Mouse (Mus musculus) left cerebral cortex, adult 2 months (tissue): ENCODE measurements around the gene Rab11fip3. TPM values are rescaled to one million over a fixed set of nuclear protein-coding genes. Genes with fewer than 3 reads are reported as not detected.

Experiments
- DNase-seq, 2 experiments: peaks; one replicate each; pipeline ENCODE4 v3.0.0; 2021 to 2022; ENCODE audit warnings: low spot score in 2 of 2, mixed read lengths in 1 of 2; ENCODE audit errors: extremely low spot score in 1 of 2
- H3K27ac ChIP-seq: fragments of 200-600 bp; 2 replicates; pipeline ENCODE4 v1.8.1; 2022
- H3K4me3 ChIP-seq: fragments of 200-600 bp; 2 replicates; pipeline ENCODE4 v1.8.1; 2022
- CTCF ChIP-seq: fragments of 200-600 bp; IDR thresholded peaks from 2 replicates; pipeline ENCODE4 v1.8.1; 2022; ENCODE audit warnings: antibody characterized with exemption, mild to moderate bottlenecking, moderate library complexity
- intact Hi-C: fragments of 180-260 bp; cut with DNase I; formaldehyde crosslinking; loops from one replicate; pipeline ENCODE4 v1.15.1; 2025
- total RNA-seq, 2 experiments: library from RNA; stranded (reverse); gene quantifications; 2 replicates each; pipeline ENCODE4 v1.2.3; 2021

Rab11fip3 gene
- total RNA-seq, 2 experiments from 2014 or later, result 114 to 119 TPM

DNA sequence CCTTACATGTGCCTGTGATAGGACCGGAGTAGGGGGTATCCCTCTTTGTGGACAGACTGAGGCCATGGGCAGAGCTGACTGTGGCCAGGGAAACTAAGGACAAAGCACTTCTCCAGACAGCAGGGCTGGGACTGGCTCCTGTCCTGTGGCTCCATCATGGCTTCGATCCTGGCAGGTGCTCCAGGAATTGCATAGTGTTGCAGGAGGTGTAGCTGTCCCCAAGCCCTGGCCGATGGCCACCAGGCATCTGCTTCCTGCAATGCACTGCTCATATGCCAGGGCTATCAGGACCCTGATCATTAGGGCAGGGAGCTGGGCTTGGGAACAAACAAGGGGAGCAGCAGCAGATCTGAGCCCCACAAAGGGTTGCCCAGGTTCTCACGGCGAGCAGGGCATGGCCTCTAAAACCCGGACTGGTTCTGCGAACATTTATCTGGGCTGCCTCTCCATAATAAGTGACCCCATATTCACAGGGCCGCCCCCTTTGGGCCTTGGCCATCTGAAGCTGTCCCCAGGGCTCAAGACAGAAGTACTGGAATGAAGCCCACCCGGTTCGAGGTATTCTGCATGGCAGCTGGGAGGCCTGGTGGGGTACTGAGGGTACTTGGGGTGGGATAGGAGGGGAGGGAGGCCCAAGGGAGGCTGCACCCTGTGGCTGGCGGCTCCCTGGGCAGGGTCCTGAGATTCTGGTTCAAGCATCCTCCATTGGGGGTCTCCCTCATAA lies 110.4 kb downstream of the Rab11fip3 start:
- no peak for DNase-seq
- intact Hi-C loops, result no loop called here
- no peak overlapping the region for H3K4me3 ChIP-seq
- no peak overlapping the region for H3K27ac ChIP-seq
- no peak for TF ChIP-seq CTCF

DNA sequence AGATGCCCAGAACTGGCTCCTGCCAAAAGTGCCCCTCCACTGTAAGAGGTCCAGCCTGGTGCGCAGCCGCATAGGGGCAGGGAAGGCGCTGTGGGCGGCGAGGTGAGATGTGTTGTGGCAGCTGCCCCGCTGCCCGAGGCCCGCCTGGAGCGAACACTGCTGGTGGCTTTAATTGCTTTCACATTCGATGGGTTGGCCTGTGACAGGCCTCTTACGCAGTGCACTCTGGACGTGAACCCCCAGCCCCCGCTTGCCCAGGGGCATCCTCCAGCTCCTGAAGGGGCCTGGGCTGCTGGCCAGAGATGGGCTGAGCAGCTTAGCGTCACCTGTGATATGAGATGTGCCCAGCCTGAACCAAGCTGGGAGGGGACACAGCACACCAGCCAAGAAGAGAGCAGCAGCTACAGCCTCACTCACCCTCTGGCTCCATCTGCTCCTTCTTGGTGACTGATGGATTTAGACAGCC lies 111.7 kb downstream of the Rab11fip3 start:
- no peak for TF ChIP-seq CTCF
- intact Hi-C loops, result no loop called here
- no peak for DNase-seq
- Histone ChIP-seq H3K27ac (no peak overlapping the region), H3K4me3 (no peak overlapping the region)

DNA sequence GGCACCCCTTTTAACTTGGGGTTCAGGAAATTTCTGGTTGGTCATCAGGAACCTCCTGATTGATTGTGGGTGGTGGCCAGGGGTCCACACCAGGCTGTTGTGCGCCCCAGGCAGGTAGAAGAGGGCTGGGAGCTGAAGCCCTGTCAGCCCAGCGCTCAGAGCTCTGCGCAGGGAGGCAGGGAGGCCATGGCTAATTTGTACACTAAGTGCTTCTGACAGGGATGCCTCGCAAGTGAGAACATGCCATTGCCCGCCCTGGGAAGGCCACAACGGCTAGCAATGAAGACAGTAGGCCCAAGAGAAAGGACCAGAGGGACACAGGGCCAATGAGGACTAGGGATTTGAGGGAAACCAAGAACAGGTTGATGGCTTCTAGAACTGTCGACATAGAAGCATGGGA lies 112.7 kb downstream of the Rab11fip3 start:
- intact Hi-C loops, result no loop called here
- TF ChIP-seq CTCF, result no peak
- no peak overlapping the region for H3K4me3 ChIP-seq
- DNase-seq, result no peak
- H3K27ac ChIP-seq, result no peak overlapping the region

DNA sequence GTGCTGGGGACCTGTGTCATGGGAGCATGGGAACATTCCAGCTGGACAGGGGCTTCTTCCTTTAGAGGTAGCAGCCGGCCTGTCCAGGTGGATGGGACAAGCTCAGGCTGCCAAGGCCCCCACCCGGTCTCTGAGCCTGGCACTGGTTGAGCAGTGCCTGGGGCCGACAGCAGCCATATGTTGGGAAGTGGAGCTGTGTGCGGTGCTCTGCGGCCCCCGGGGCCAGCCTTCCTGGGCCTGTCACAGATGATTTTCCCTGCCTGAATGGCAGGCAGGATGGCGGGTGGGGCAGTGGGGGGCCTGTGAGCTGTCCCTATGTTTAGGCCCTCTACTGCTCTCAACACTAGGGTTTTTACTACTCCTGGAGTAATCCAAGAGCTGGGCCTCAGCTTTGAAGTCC lies 113.2 kb downstream of the Rab11fip3 start:
- H3K27ac ChIP-seq, result no peak overlapping the region
- H3K4me3 ChIP-seq, result no peak overlapping the region
- DNase-seq, result no peak
- no peak for TF ChIP-seq CTCF
- intact Hi-C loops, result no loop called here

DNA sequence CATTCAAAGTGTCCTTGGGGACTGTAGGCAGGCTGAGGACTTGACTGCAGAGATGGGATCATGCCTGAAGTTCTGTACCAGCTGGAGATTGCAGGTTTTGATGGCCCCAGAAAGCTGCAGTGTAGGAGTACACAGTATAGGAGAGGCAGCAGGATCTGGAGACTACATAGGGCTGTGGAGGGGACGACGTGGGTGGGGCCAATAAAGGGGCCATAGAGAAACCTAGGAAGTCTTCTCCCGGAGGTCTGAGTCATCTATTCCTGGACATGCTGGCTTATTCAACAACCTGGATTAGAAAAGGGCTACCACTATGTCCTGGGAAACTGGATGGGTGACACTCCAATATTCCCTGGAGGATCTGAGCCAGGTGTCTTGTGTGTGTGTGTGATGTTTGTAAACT lies 113.6 kb downstream of the Rab11fip3 start:
- TF ChIP-seq CTCF, result no peak
- H3K27ac ChIP-seq, result no peak overlapping the region
- H3K4me3 ChIP-seq, result no peak overlapping the region
- no peak for DNase-seq
- intact Hi-C loops, result no loop called here

DNA sequence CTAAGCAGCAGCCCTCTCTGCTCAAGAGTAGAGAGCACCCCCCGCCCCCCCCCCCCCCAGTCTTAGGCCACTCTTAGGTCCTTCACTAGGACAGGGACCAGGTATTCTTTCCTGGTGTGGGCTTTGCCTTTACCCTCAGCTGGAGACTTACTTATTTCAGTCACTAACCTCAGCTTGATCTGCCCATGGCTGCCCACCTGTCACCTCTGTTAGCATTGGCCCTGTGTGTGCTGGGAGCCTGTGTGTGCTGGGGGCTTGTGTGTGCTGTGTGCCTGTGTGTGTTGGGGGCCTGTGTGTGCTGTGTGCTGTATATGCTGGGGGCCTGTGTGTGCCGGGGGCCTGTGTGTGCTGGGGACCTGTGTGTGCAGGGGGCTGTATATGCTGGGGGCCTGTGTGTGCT lies 114.7 kb downstream of the Rab11fip3 start:
- intact Hi-C loops, result no loop called here
- no peak for TF ChIP-seq CTCF
- Histone ChIP-seq H3K27ac (no peak overlapping the region), H3K4me3 (no peak overlapping the region)
- DNase-seq, result no peak

DNA sequence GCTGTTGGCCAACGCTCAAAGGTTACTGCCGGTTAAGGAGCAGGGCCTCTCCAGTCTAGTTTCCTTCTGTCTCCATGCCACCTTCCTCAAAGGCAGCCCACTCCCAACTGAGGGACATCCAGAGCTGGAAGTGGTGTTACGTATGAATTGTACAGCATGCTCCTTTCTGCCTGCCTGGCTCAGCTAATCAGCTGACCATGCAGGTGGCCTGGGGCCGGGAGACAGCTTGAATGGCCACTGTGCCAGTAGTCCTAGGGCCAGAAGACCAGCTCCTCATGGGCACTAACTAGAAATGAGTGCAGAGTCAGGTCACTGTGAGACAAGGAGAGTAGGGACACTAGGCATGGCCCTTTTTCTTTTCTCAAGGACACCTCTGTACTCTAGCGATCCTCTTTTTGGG lies 116.2 kb downstream of the Rab11fip3 start:
- TF ChIP-seq CTCF, result no peak
- intact Hi-C loops, result no loop called here
- Histone ChIP-seq H3K4me3 (no peak overlapping the region), H3K27ac (no peak overlapping the region)
- DNase-seq, result no peak

DNA sequence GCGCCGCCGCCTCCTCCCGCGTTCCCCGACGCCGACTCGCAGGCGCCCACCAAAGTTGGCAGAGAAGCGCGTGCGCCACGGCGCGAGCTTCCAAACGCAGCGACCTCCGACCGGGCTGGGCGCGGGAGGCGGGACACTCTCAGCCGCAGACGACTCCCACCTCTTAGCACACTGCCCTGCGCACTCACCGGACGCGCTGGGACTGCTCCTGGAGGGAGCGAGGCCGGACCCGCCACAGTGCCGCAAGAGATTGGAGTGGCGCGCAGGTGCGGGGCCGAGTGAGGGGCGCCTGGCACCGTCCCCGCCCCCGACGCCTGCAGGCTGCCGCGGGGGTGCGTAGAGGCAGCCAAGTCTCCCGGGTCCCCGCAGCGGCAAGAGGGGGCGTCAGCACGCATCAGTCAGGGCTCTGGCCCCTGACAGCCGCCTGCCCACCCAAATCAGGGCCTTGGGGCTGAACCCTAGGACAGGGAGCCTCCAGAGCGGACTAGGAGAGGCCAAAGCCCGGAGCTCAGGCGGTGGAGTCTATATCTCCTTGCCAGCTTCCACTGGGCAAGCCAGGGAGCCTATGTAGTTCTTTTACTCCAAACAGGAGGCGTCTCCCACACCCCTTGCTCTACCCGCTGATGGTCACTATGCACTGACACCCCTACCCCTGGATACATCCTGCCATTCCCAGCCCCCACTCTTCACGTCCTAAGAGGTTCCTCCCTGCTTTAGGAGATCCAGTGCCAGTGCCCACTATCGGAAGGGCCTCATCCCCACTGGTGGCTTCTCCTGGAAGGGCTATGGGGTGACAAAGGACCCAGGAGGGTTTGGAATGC lies 117.3 kb downstream of the Rab11fip3 start, which contains the start of gene A930017K11Rik:
Gene A930017K11Rik, minus strand, starts transcription at position 763 of the 821 bp plus-strand sequence.
- TF ChIP-seq CTCF, result no peak
- Histone ChIP-seq H3K27ac (peak within 1 kb of the TSS; percentile 44; the same call in 1 of the 2 replicates), H3K4me3 (peak within 1 kb of the TSS; percentile 25)
- no peak for DNase-seq
- intact Hi-C loops, result no loop called here

DNA sequence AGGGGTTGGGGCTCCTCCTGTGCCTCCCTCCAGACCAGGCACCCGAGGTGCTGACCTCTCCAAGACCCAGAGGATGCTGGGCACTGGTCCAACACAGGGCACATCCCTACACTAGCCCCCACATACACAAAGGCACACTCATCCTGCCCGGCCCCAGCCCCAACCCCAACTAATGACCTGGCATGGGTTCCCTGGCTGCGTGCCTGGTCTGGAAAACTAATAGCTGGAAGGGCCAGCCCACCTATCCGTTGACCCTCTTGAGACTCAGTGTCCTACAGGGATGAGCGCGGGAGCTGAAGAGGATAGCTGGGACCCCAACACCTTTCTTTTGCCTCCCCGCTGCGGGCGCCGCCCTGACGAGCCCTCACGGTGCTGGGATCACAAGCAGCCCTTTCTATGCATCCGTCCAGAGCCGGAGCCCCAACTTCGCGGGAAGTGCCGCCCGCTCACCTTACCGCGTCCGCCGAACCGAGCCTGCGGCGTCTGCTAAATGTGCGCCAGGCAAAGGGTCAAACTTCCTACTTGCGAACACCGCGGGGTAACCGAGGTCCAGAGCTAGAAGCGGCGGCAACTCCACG lies 118.0 kb downstream of the Rab11fip3 start:
- TF ChIP-seq CTCF, result no peak
- no peak for DNase-seq
- peak overlapping the region; percentile 44; the same call in 1 of the 2 replicates for H3K27ac ChIP-seq
- intact Hi-C loops, result no loop called here
- peak overlapping the region; percentile 25 for H3K4me3 ChIP-seq

DNA sequence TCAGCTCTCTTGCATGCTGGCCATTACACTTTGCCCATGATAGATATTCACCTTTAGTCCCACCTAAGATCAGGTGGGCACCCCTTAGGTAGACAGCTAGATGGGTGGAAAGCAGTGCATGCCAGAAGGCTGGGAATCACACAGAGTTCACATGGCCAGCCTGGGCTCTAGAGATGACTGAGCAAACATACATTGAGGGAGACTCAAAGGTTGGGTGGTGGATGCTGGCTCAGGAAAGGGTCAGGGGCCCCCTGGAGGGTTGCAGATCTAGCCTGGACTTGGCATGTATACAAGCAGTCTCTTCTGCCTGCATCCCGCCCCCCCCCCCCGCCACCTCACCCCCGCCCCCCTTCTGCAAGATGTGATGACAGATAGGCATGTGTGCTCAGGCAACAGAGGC lies 118.6 kb downstream of the Rab11fip3 start:
- H3K4me3 ChIP-seq, result no peak overlapping the region
- intact Hi-C loops, result no loop called here
- DNase-seq, result no peak
- no peak for TF ChIP-seq CTCF
- no peak overlapping the region for H3K27ac ChIP-seq

DNA sequence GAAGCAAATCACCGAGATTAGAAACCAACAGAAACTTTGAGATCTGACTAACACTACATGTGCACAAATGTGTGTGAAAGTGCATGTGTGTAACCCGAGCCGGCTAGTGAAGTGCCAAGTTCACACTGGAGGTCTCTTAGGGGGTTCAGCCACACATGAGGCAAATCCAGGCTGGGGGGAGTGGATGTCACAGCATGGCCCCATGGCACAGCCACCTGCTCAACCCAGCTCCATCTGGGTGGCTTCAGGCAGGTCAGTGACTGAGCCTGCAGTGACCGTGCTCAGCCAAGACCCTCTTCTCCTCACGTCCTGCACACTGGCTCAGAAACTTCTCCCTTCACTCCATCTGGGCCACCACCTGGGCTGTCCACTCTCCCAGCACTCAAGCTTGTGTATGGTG lies 119.4 kb downstream of the Rab11fip3 start:
- DNase-seq, result no peak
- Histone ChIP-seq H3K27ac (no peak overlapping the region), H3K4me3 (no peak overlapping the region)
- TF ChIP-seq CTCF, result no peak
- intact Hi-C loops, result no loop called here

DNA sequence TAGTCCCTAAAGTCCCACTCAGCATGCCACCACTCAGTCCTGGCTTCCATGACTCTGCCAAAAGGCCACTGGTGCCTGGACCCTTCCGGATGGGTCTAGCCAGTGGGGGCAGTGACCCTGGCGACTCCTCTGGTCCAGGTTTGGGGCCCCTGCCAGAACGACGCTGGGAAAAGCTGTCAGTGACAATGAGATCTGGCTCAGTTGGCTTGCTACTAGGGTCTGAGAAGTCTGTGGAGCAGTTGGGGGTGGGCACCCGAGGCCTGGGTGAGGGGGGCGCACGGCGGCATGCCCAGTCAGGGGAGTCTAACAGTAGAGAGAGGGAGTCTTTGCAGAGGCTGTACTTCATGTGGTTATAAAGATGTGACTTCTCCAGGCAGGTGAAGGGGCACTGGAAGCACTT lies 121.3 kb downstream of the Rab11fip3 start:
- H3K4me3 ChIP-seq, result no peak overlapping the region
- intact Hi-C loops, result no loop called here
- H3K27ac ChIP-seq, result no peak overlapping the region
- DNase-seq, result no peak
- no peak for TF ChIP-seq CTCF
